ENCODE assay signal across 8 mouse cellular contexts in the genomic region with DNA sequence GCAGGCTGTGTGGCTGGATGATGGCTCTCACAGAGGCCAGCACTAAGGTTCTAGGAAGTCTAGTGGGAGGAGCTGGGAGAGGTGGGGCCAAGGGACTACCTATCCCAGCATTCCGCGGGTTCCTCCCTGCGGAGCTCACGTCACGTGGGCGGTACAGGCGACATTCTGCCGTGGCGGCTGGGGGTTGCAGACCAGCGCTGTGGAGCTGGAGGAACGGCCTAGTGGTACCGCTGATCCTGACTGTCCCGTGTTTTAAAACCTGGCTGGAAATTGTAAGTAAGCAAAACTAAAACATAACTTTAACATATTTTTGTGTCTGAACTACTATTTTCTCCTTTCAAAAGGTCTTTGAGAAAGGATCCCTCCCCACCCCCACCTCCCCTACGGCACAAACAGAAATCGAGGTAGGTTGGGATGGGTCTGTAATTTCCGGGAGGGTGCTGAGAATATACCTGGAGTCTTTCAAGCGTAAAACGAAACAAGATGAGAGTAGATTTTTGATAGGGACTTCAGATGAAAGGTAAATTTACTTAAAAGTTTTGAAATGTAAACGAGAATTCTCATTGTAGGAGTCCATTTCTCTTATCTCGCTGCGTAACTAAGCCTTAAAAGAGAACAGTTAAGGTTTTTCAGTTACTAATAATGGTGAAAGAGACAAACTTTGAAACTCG. TPM values are rescaled to one million over a fixed set of nuclear protein-coding genes. Genes with fewer than 3 reads are reported as not detected.
DNase-seq lines count a peak whose midpoint lies in the region; ATAC-seq lines count a peak whose summit lies in the region.

No protein-coding gene starts in this region.

- WGBS in hindbrain, embryonic 15.5 days: 2% methylated on average over 22 of the region's 22 CpGs

- no peaks in the 10 kb centered on the region for H3K27me3 ChIP-seq in hindbrain, embryonic 15.5 days

- peak overlapping the region; percentile 49 for H3K27ac ChIP-seq in hindbrain, embryonic 15.5 days (replicated peaks)

- H3K9ac ChIP-seq in hindbrain, embryonic 15.5 days: peak overlapping the region; percentile 61

- DNase-seq in WW6 (ENCODE audit: low read depth, low spot score): peak; percentile 90
- peak; percentile 88 to 90 for DNase-seq in cerebellum, postnatal 36 days
- DNase-seq in frontal cortex, postnatal 36 days (ENCODE audit: low spot score in 2 of 2): peak; percentile 89 to 91
- DNase-seq in left cerebral cortex, adult 11 months (ENCODE audit: low spot score): peak; percentile 83
- peak; percentile 98 for DNase-seq in lung, postnatal 36 days
- DNase-seq in retina, embryonic 14.5 days (ENCODE audit: low spot score): peak; percentile 96
- DNase-seq in thymus, postnatal 36 days: peak; percentile 86 to 92

- H3K9me3 ChIP-seq in hindbrain, embryonic 15.5 days: no peaks in the 10 kb centered on the region

- peaks cover 27% of the 10 kb centered on the region for H3K4me1 ChIP-seq in hindbrain, embryonic 15.5 days (replicated peaks)

- H3K4me2 ChIP-seq in hindbrain, embryonic 15.5 days: peak overlapping the region; percentile 62

- H3K36me3 ChIP-seq in hindbrain, embryonic 15.5 days: peaks cover 11% of the 10 kb centered on the region; the same call in 1 of the 2 replicates

- ATAC-seq in hindbrain, embryonic 15.5 days (ENCODE audit: low FRiP score, low read depth): peak; percentile 82

- H3K4me3 ChIP-seq in hindbrain, embryonic 15.5 days: peak overlapping the region; percentile 64

RNA-seq across cellular contexts. Expression of a gene that starts 4.6 kb away (rescaled TPM):
- polyA plus RNA-seq in hindbrain, embryonic 15.5 days (2015; fragmentation: Nextera tagmentation; extraction: Ambion mirVana): 21.0 and 23.8 TPM in 2 replicates

RNA-seq across cellular contexts. Expression of a gene that starts 5.7 kb away (rescaled TPM):
- polyA plus RNA-seq in hindbrain, embryonic 15.5 days (2015; fragmentation: Nextera tagmentation; extraction: Ambion mirVana): 63.3 and 65.6 TPM in 2 replicates

Comparison
In these comparisons a context has a peak if more than half of its experiments do, and no peak if none do; other contexts are left out.
1. Peak in every context shown above with its lines: DNase-seq, ATAC-seq, H3K4me3 ChIP-seq and H3K27ac ChIP-seq.